Mouse (Mus musculus): Measurements from ENCODE around the gene Olfr1030. TPM values are rescaled to one million over a fixed set of nuclear protein-coding genes. Genes with fewer than 3 reads are reported as not detected.
"Not testable (repeated sequence)": the region's sequence is repeated elsewhere in the genome, so short reads cannot be mapped to it uniquely, and the experiment has no call there.

Olfr1030 gene
- polyA plus RNA-seq (2015; fragmentation: Nextera tagmentation; extraction: Ambion mirVana), result not detected in 2 replicates

- Histone ChIP-seq H3K27me3 (no peaks in the 10 kb centered on the region), H3K9ac (replicated peaks) (no peak within 1 kb of the TSS), H3K4me3 (replicated peaks) (no peak within 1 kb of the TSS), H3K4me2 (replicated peaks) (no peak within 1 kb of the TSS), H3K36me3 (no peaks in the 10 kb centered on the region), H3K27ac (no peak within 1 kb of the TSS), H3K9me3 (no peaks in the 10 kb centered on the region), H3K4me1 (replicated peaks) (no peaks in the 10 kb centered on the region)
- WGBS, result 89% methylated on average over 1 of the region's 1 CpGs
- no peak for ATAC-seq
Observed at GRCm38 (mm10) chr2:85978976-85979375, at the start of gene Olfr1030. Gene Olfr1030, plus strand, starts transcription at chr2:85979276.

DNA sequence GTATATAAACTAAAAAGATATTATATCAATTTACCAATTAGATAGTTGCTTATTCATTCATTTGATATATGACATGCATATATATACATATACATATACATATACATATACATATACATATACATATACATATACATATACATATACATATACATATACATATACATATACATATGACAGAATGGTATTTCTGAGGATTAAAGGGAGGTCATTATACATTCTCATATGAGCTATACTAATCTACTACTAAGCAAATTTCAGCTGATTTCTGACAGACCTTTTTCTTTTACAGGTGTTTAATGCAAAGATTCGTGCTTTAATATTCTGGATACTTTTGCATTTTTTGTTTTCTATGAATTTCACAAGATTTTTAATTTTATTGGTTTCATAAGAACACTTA, 28.9 kb upstream of the Olfr1030 start, which contains the start of gene Olfr1028:
Olfr1028 (plus strand) TSS at position 301 of the 400 bp plus-strand sequence.
- H3K27ac ChIP-seq, result no peak within 1 kb of the TSS
- no peak within 1 kb of the TSS for H3K4me3 ChIP-seq (replicated peaks)
- H3K36me3 ChIP-seq, result no peaks in the 10 kb centered on the region
- no peaks in the 10 kb centered on the region for H3K4me1 ChIP-seq (replicated peaks)
- H3K27me3 ChIP-seq, result no peaks in the 10 kb centered on the region
- no peak for ATAC-seq
- 82% methylated on average over 1 of the region's 1 CpGs for WGBS
- no peak within 1 kb of the TSS for H3K4me2 ChIP-seq (replicated peaks)
- H3K9ac ChIP-seq (replicated peaks), result no peak within 1 kb of the TSS
- no peaks in the 10 kb centered on the region for H3K9me3 ChIP-seq

- Histone ChIP-seq H3K9me3 (no peaks in the 10 kb centered on the region), H3K4me2 (replicated peaks) (no peak within 1 kb of the TSS), H3K36me3 (no peaks in the 10 kb centered on the region), H3K27ac (no peak within 1 kb of the TSS), H3K27me3 (no peaks in the 10 kb centered on the region), H3K4me1 (replicated peaks) (no peaks in the 10 kb centered on the region), H3K9ac (replicated peaks) (no peak within 1 kb of the TSS), H3K4me3 (replicated peaks) (no peak within 1 kb of the TSS)
- no peak for ATAC-seq
- WGBS, result 87% methylated on average over 2 of the region's 2 CpGs
Observed at GRCm38 (mm10) chr2:85973595-85973994, 5.5 kb upstream of the Olfr1030 start, which contains the start of gene Olfr1029. Gene Olfr1029, plus strand, starts transcription at chr2:85973895.

- Histone ChIP-seq H3K9me3 (no peaks in the 10 kb centered on the region), H3K27me3 (no peaks in the 10 kb centered on the region), H3K4me1 (replicated peaks) (no peaks in the 10 kb centered on the region), H3K4me2 (replicated peaks) (no peak within 1 kb of the TSS), H3K4me3 (replicated peaks) (no peak within 1 kb of the TSS), H3K36me3 (no peaks in the 10 kb centered on the region), H3K9ac (replicated peaks) (no peak within 1 kb of the TSS), H3K27ac (no peak within 1 kb of the TSS)
- 60% methylated on average over 3 of the region's 3 CpGs for WGBS
- ATAC-seq, result no peak
Observed at GRCm38 (mm10) chr2:85990004-85990403, 10.9 kb downstream of the Olfr1030 start, which contains the start of gene Olfr1031. Gene Olfr1031, plus strand, starts transcription at chr2:85990304.

DNA sequence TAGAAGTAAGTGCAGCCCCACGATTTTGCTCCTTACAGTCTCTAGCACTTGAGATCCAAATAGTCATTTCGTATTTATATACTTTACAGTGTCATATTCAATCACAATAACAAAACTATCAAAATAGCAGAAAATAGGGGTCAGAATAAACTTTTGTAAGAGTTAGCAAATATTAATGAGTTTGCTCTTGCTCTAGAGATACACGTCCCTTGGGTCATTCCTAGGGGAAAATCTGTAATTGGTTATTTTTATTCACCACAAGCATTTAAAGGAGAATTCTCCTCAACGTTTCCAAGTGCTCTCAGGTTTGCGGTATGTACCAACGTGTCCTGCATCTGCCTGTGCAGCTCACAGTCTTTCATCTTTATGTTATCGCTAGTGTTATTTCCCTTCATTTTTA, 26.2 kb downstream of the Olfr1030 start, which contains the start of gene Olfr1032:
Olfr1032 (plus strand) TSS at position 301 of the 400 bp plus-strand sequence.
- Histone ChIP-seq H3K27ac (no peak within 1 kb of the TSS), H3K4me3 (replicated peaks) (no peak within 1 kb of the TSS), H3K9me3 (no peaks in the 10 kb centered on the region), H3K36me3 (no peaks in the 10 kb centered on the region), H3K4me1 (replicated peaks) (no peaks in the 10 kb centered on the region), H3K4me2 (replicated peaks) (no peak within 1 kb of the TSS), H3K27me3 (no peaks in the 10 kb centered on the region), H3K9ac (replicated peaks) (no peak within 1 kb of the TSS)
- no peak for ATAC-seq
- 89% methylated on average over 7 of the region's 7 CpGs for WGBS

DNA sequence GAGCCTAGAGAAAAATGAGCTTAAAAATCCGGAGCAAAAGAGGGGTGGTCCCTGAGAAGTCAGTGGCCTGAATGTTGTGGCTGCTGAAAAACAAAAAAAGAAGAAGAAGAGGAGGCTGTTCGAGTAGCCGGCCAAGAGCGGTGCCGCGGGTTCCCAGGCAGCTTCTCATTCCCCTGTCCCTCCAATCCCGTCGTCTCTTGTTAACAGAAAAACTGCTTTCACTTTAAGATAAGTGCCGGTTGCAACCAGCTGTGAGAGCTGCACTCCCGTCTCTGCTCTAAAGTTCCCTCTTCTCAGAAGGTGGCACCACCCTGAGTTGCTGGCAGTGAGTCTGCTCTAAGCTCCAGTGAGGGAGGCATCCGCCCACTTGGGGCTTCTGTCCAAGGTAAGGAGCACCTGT, 41.3 kb downstream of the Olfr1030 start, which contains the start of gene Olfr1033:
Olfr1033 (plus strand) TSS at position 228 of the 400 bp plus-strand sequence.
- ATAC-seq; H3K9me3 ChIP-seq; H3K36me3 ChIP-seq; H3K27me3 ChIP-seq; H3K4me1 ChIP-seq (replicated peaks); H3K27ac ChIP-seq: not testable (repeated sequence)
- Histone ChIP-seq H3K9ac (replicated peaks) (peak within 1 kb of the TSS; percentile 48; the same call in 1 of the 2 replicates), H3K4me2 (replicated peaks) (peak within 1 kb of the TSS; percentile 50), H3K4me3 (replicated peaks) (peak within 1 kb of the TSS; percentile 35)
- 7% methylated on average over 11 of the region's 11 CpGs for WGBS

- H3K36me3 ChIP-seq, ATAC-seq: not testable (repeated sequence)
- WGBS, result 86% methylated on average over 6 of the region's 9 CpGs
Observed at GRCm38 (mm10) chr2:86021518-86021917, 42.4 kb downstream of the Olfr1030 start.

More at GRCm38 (mm10) chr2:86021518-86021917, 42.4 kb downstream of the Olfr1030 start:
- not testable (repeated sequence) for H3K27me3 ChIP-seq; H3K9ac ChIP-seq (replicated peaks); H3K4me2 ChIP-seq (replicated peaks); H3K4me1 ChIP-seq (replicated peaks); H3K9me3 ChIP-seq; H3K27ac ChIP-seq; H3K4me3 ChIP-seq (replicated peaks)

Other genes with a start within 250 kb of the Olfr1030 start
- not detected in 2 replicates for gene Olfr1012, start 216.5 kb upstream of the Olfr1030 start, polyA plus RNA-seq (2015; fragmentation: Nextera tagmentation; extraction: Ambion mirVana)
- not detected in 2 replicates for gene Olfr1013, start 212.2 kb upstream of the Olfr1030 start, polyA plus RNA-seq (2015; fragmentation: Nextera tagmentation; extraction: Ambion mirVana)
- not detected in 2 replicates for gene Olfr1014, start 206.6 kb upstream of the Olfr1030 start, polyA plus RNA-seq (2015; fragmentation: Nextera tagmentation; extraction: Ambion mirVana)
- gene Olfr1015, start 197.3 kb upstream of the Olfr1030 start, polyA plus RNA-seq (2015; fragmentation: Nextera tagmentation; extraction: Ambion mirVana), result not detected in 2 replicates
- gene Olfr1016, start 176.7 kb upstream of the Olfr1030 start, polyA plus RNA-seq (2015; fragmentation: Nextera tagmentation; extraction: Ambion mirVana), result not detected in 2 replicates
- gene Olfr1018, start 160.8 kb upstream of the Olfr1030 start, polyA plus RNA-seq (2015; fragmentation: Nextera tagmentation; extraction: Ambion mirVana), result not detected in 2 replicates
- not detected in 2 replicates for gene Olfr1019, start 133.8 kb upstream of the Olfr1030 start, polyA plus RNA-seq (2015; fragmentation: Nextera tagmentation; extraction: Ambion mirVana)
- not detected in 2 replicates for gene Olfr1020, start 132.2 kb upstream of the Olfr1030 start, polyA plus RNA-seq (2015; fragmentation: Nextera tagmentation; extraction: Ambion mirVana)
- not detected in 2 replicates for gene Olfr1022, start 110.7 kb upstream of the Olfr1030 start, polyA plus RNA-seq (2015; fragmentation: Nextera tagmentation; extraction: Ambion mirVana)
- gene Olfr1023, start 93.6 kb upstream of the Olfr1030 start, polyA plus RNA-seq (2015; fragmentation: Nextera tagmentation; extraction: Ambion mirVana), result not detected in 2 replicates
- gene Olfr1024, start 74.2 kb upstream of the Olfr1030 start, polyA plus RNA-seq (2015; fragmentation: Nextera tagmentation; extraction: Ambion mirVana), result not detected in 2 replicates
- gene Olfr1025-ps1, start 64.1 kb upstream of the Olfr1030 start, polyA plus RNA-seq (2015; fragmentation: Nextera tagmentation; extraction: Ambion mirVana), result not detected in 2 replicates
- gene Olfr1026, start 57.7 kb upstream of the Olfr1030 start, polyA plus RNA-seq (2015; fragmentation: Nextera tagmentation; extraction: Ambion mirVana), result not detected in 2 replicates
- not detected in 2 replicates for gene Olfr1028, start 28.8 kb upstream of the Olfr1030 start, polyA plus RNA-seq (2015; fragmentation: Nextera tagmentation; extraction: Ambion mirVana)
- gene Olfr1029, start 5.4 kb upstream of the Olfr1030 start, polyA plus RNA-seq (2015; fragmentation: Nextera tagmentation; extraction: Ambion mirVana), result not detected in 2 replicates
- not detected in 2 replicates for gene Olfr1031, start 11.0 kb downstream of the Olfr1030 start, polyA plus RNA-seq (2015; fragmentation: Nextera tagmentation; extraction: Ambion mirVana)
- not detected in 2 replicates for gene Olfr1032, start 26.3 kb downstream of the Olfr1030 start, polyA plus RNA-seq (2015; fragmentation: Nextera tagmentation; extraction: Ambion mirVana)
- not detected in 2 replicates for gene Olfr1033, start 41.4 kb downstream of the Olfr1030 start, polyA plus RNA-seq (2015; fragmentation: Nextera tagmentation; extraction: Ambion mirVana)
- gene Olfr1034, start 66.6 kb downstream of the Olfr1030 start, polyA plus RNA-seq (2015; fragmentation: Nextera tagmentation; extraction: Ambion mirVana), result not detected in 2 replicates
- gene Olfr1036, start 94.7 kb downstream of the Olfr1030 start, polyA plus RNA-seq (2015; fragmentation: Nextera tagmentation; extraction: Ambion mirVana), result not detected in 2 replicates
- gene Olfr1037, start 108.1 kb downstream of the Olfr1030 start, polyA plus RNA-seq (2015; fragmentation: Nextera tagmentation; extraction: Ambion mirVana), result not detected in 2 replicates
- gene Olfr1039, start 156.7 kb downstream of the Olfr1030 start, polyA plus RNA-seq (2015; fragmentation: Nextera tagmentation; extraction: Ambion mirVana), result not detected in 2 replicates
- gene Olfr1040, start 167.5 kb downstream of the Olfr1030 start, polyA plus RNA-seq (2015; fragmentation: Nextera tagmentation; extraction: Ambion mirVana), result not detected in 2 replicates
- gene Olfr1042, start 182.6 kb downstream of the Olfr1030 start, polyA plus RNA-seq (2015; fragmentation: Nextera tagmentation; extraction: Ambion mirVana), result not detected in 2 replicates
- gene Olfr1043, start 188.2 kb downstream of the Olfr1030 start, polyA plus RNA-seq (2015; fragmentation: Nextera tagmentation; extraction: Ambion mirVana), result not detected in 2 replicates
- not detected in 2 replicates for gene Olfr1044, start 198.5 kb downstream of the Olfr1030 start, polyA plus RNA-seq (2015; fragmentation: Nextera tagmentation; extraction: Ambion mirVana)
- gene Olfr52, start 206.4 kb downstream of the Olfr1030 start, polyA plus RNA-seq (2015; fragmentation: Nextera tagmentation; extraction: Ambion mirVana), result not detected in 2 replicates
- not detected in 2 replicates for gene Olfr1045, start 223.7 kb downstream of the Olfr1030 start, polyA plus RNA-seq (2015; fragmentation: Nextera tagmentation; extraction: Ambion mirVana)
- not detected in 2 replicates for gene Olfr1046, start 240.0 kb downstream of the Olfr1030 start, polyA plus RNA-seq (2015; fragmentation: Nextera tagmentation; extraction: Ambion mirVana)

Measured in midbrain, embryonic 13.5 days (tissue).